Mouse (Mus musculus) embryonic facial prominence, embryonic 14.5 days (tissue): ENCODE measurements around the gene Psg17. TPM values are rescaled to one million over a fixed set of nuclear protein-coding genes. Genes with fewer than 3 reads are reported as not detected.
"Not testable (repeated sequence)": the region's sequence is repeated elsewhere in the genome, so short reads cannot be mapped to it uniquely, and the experiment has no call there.

Source experiments
- ATAC-seq: fragments of 200-750 bp; cut with Nextera tagmentation; 2 replicates; pipeline ENCODE4 v1.8.0; 2017; ENCODE audit warnings: low read depth, moderate number of reproducible peaks, moderate TSS enrichment
- DNase-seq: peaks from one replicate; pipeline ENCODE4 v3.0.0-alpha.2; 2015; ENCODE audit warnings: low spot score
- H3K27ac ChIP-seq: fragments of 300-500 bp; sonication (generic); replicated peaks from 2 replicates; pipeline ENCODE4 v1.5.1; 2014; ENCODE audit warnings: low read depth, mild to moderate bottlenecking, low read length, moderate library complexity
- H3K27me3 ChIP-seq: fragments of 300-500 bp; sonication (generic); replicated peaks from 2 replicates; pipeline ENCODE4 v1.6.1; 2014; ENCODE audit warnings: low read length; ENCODE audit not compliant: control insufficient read depth, insufficient read depth
- H3K36me3 ChIP-seq: fragments of 300-500 bp; sonication (generic); 2 replicates; pipeline ENCODE4 v1.6.1; 2014; ENCODE audit warnings: low read length, mixed read lengths; ENCODE audit not compliant: control insufficient read depth, insufficient read depth
- H3K4me1 ChIP-seq: fragments of 300-500 bp; sonication (generic); 2 replicates; pipeline ENCODE4 v1.6.1; 2014; ENCODE audit warnings: antibody characterized with exemption, low read length; ENCODE audit not compliant: control insufficient read depth, insufficient read depth
- H3K4me2 ChIP-seq: fragments of 300-500 bp; sonication (generic); 2 replicates; pipeline ENCODE4 v1.6.1; 2014; ENCODE audit warnings: low read depth, mild to moderate bottlenecking, low read length, moderate library complexity, mixed read lengths
- H3K4me3 ChIP-seq: fragments of 300-500 bp; sonication (generic); 2 replicates; pipeline ENCODE4 v1.5.1; 2014; ENCODE audit warnings: low read depth, mild to moderate bottlenecking, low read length
- H3K9ac ChIP-seq: fragments of 300-500 bp; sonication (generic); 2 replicates; pipeline ENCODE4 v1.6.1; 2014; ENCODE audit warnings: low read depth, mild to moderate bottlenecking, low read length, moderate library complexity, mixed read lengths
- H3K9me3 ChIP-seq: fragments of 300-500 bp; sonication (generic); 2 replicates; pipeline ENCODE4 v1.6.1; 2016; ENCODE audit warnings: low read length; ENCODE audit not compliant: control insufficient read depth
- WGBS: fragments of 180-500 bp; shearing (Covaris S2); extraction: QIAGEN DNeasy Blood & Tissue Kit; methylation state at CpG from one replicate; pipeline ENCODE4 v1.1.7; 2014; 5-methylcytosine and 5-hydroxymethylcytosine counted together
- polyA plus RNA-seq: library from polyadenylated mRNA; unstranded; fragments of >200 nt; fragmentation: Nextera tagmentation; extraction: Ambion mirVana; gene quantifications from 2 replicates; pipeline ENCODE4 v1.2.1, GENCODE M21; 2014

The Psg17 gene
- polyA plus RNA-seq, 1 experiment from 2014 or later, result 0.10 TPM

- H3K36me3 ChIP-seq, result no peaks in the 10 kb centered on the region
- H3K4me2 ChIP-seq, result no peak overlapping the region
- whole genome bisulfite sequencing, result 41% methylated on average over 3 of the region's 3 CpGs
- ATAC-seq (no peak), DNase-seq (no peak)
- no peaks in the 10 kb centered on the region for H3K27me3 ChIP-seq
- no peaks in the 10 kb centered on the region for H3K4me1 ChIP-seq
- H3K27ac ChIP-seq, result no peak overlapping the region
- no peaks in the 10 kb centered on the region for H3K9me3 ChIP-seq
- no peak overlapping the region for H3K4me3 ChIP-seq
- no peak overlapping the region for H3K9ac ChIP-seq
These were observed 22.3 kb downstream of the Psg17 start for GRCm38 (mm10) chr7:18799129-18799528.

GRCm38 (mm10) chr7:18798420-18798819 is 23.0 kb downstream of the Psg17 start, which contains the start of gene Psg19:
Gene Psg19, minus strand, starts transcription at chr7:18798520.
- no peak for ATAC-seq

GRCm38 (mm10) chr7:18790671-18791070 is 30.7 kb downstream of the Psg17 start:
- H3K4me2 ChIP-seq, ATAC-seq, H3K36me3 ChIP-seq, H3K4me1 ChIP-seq, H3K9me3 ChIP-seq, H3K27me3 ChIP-seq, H3K27ac ChIP-seq, H3K9ac ChIP-seq, DNase-seq, H3K4me3 ChIP-seq: not testable (repeated sequence)

More at GRCm38 (mm10) chr7:18798420-18798819, 23.0 kb downstream of the Psg17 start, which contains the start of gene Psg19:
- Histone ChIP-seq H3K36me3 (no peaks in the 10 kb centered on the region), H3K9me3 (no peaks in the 10 kb centered on the region), H3K4me1 (no peaks in the 10 kb centered on the region), H3K4me3 (no peak within 1 kb of the TSS), H3K27ac (no peak within 1 kb of the TSS), H3K27me3 (no peaks in the 10 kb centered on the region), H3K4me2 (no peak within 1 kb of the TSS), H3K9ac (no peak within 1 kb of the TSS)
- no peak for DNase-seq
- WGBS, result 83% methylated on average over 1 of the region's 1 CpGs

- not testable (repeated sequence) for H3K27ac ChIP-seq, H3K4me3 ChIP-seq, H3K36me3 ChIP-seq, H3K9ac ChIP-seq, H3K27me3 ChIP-seq, H3K4me2 ChIP-seq, H3K9me3 ChIP-seq, H3K4me1 ChIP-seq, ATAC-seq, DNase-seq
- WGBS, result 61% methylated on average over 2 of the region's 2 CpGs
These were observed 40.1 kb downstream of the Psg17 start for GRCm38 (mm10) chr7:18781301-18781700.

GRCm38 (mm10) chr7:18779337-18779781 is 42.0 kb downstream of the Psg17 start:
- Histone ChIP-seq H3K9me3 (no peaks in the 10 kb centered on the region), H3K9ac (no peak overlapping the region), H3K4me2 (no peak overlapping the region), H3K4me3 (no peak overlapping the region), H3K36me3 (no peaks in the 10 kb centered on the region), H3K27ac (no peak overlapping the region), H3K27me3 (no peaks in the 10 kb centered on the region), H3K4me1 (no peaks in the 10 kb centered on the region)
- ATAC-seq (no peak), DNase-seq (no peak)

Other genes starting within 250 kb of the Psg17 start
- not detected in 2 replicates for gene Psg23, start 205.1 kb downstream of the Psg17 start, polyA plus RNA-seq
- not detected in 2 replicates for gene Psg21, start 164.9 kb downstream of the Psg17 start, polyA plus RNA-seq
- gene Psg20, start 135.4 kb downstream of the Psg17 start, polyA plus RNA-seq, result not detected in 2 replicates
- not detected in 2 replicates for gene Psg22, start 103.5 kb downstream of the Psg17 start, polyA plus RNA-seq
- not detected in 2 replicates for gene Psg19, start 23.1 kb downstream of the Psg17 start, polyA plus RNA-seq
- gene Mill2, start 18.4 kb upstream of the Psg17 start, polyA plus RNA-seq, result 0.52 and 0.58 TPM in 2 replicates
- 5.3 and 10.0 TPM in 2 replicates for gene Pglyrp1, start 49.7 kb upstream of the Psg17 start, polyA plus RNA-seq
- 19.4 and 22.5 TPM in 2 replicates for gene Ccdc61, start 88.8 kb upstream of the Psg17 start, polyA plus RNA-seq
- gene Nova2, start 104.3 kb upstream of the Psg17 start, polyA plus RNA-seq, result 0.79 and 0.81 TPM in 2 replicates
- gene Nanos2, start 165.8 kb upstream of the Psg17 start, polyA plus RNA-seq, result not detected in 2 replicates
- 4.0 and 4.2 TPM in 2 replicates for gene Mypop, start 169.6 kb upstream of the Psg17 start, polyA plus RNA-seq
- 26.6 and 27.4 TPM in 2 replicates for gene Irf2bp1, start 182.4 kb upstream of the Psg17 start, polyA plus RNA-seq
- gene Foxa3, start 201.9 kb upstream of the Psg17 start, polyA plus RNA-seq, result 0.56 and 1.6 TPM in 2 replicates
- 23.6 and 23.8 TPM in 2 replicates for gene Sympk, start 202.8 kb upstream of the Psg17 start, polyA plus RNA-seq
- gene Rsph6a, start 233.1 kb upstream of the Psg17 start, polyA plus RNA-seq, result not detected in 2 replicates